ENCODE assay signal across 9 mouse cellular contexts in the genomic region with DNA sequence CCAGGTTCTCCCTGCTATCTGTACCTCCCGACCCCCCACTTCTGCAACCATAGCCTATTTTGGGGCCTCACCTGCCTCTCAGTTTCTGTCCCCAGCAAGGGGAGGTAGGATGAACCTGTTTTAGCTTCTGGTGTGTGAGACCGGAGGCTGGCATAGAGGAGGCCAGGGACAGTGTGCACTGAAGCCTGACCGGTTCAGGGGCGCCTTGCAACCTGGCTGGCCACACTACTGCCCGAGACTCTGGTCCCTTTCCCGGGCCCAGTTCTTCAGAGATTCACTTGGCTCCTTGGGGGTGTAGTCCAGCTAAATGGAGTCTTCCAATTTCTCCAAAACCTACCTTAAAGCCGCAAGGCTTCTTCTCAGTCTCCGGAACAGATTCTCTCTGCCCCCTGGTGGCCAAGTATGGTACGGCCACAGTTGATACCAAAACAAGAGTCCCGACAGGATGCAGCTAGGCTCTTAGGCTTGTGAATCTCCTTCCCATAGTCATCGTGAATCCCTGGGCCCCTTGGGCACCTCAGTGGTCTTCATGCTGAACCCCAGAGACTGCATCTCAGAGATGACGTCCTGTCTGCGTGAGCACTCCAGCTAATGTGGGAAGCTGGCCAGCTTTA. TPM values are rescaled to one million over a fixed set of nuclear protein-coding genes. Genes with fewer than 3 reads are reported as not detected.
A peak's percentile ranks its signal among the peaks of the same experiment; 100 is the strongest.
DNase-seq lines count a peak whose midpoint lies in the region; ATAC-seq and TF ChIP-seq lines count a peak whose summit lies in the region.
"Had no signal": no experiment of that assay in that cellular context is flagged by ENCODE, and none has a peak within 500 bp of the region (broad histone marks: within the 10 kb centered on the region; RNA-seq: fewer than 3 reads in every experiment).

No protein-coding gene starts in this region.

- in situ Hi-C loops in CH12.LX (cut with MboI; ENCODE audit: low pct_ligation_motif_present, low pct_unique_long_range_greater_than_20kb, low sequenced_read_pairs), result no loop called here

- DNase-seq in CH12.LX (ENCODE audit: extremely low read depth), result peak; percentile 90
- peak; percentile 60 for DNase-seq in c-Kit-positive CD71-positive TER-119-negative erythroid progenitor cells, embryonic 14.5 days (ENCODE audit: low read depth)
- DNase-seq in heart, postnatal 0 days (ENCODE audit: low spot score), result peak; percentile 84
- peak; percentile 82 to 94 for DNase-seq in kidney, postnatal 36 days
- DNase-seq in liver, embryonic 14.5 days (ENCODE audit: low read depth in 3 of 3, low spot score in 3 of 3), result peak; percentile 39 to 52 (median 51)

- no peak overlapping the region for H3K9ac ChIP-seq in CH12.LX (ENCODE audit: insufficient read depth, low read depth)
- peak overlapping the region; percentile 27; the same call in 1 of the 2 replicates for H3K9ac ChIP-seq in forebrain, embryonic 13.5 days
- no peak overlapping the region for H3K9ac ChIP-seq in heart, postnatal 0 days (replicated peaks; ENCODE audit: low read depth, low read length)
- no peak overlapping the region for H3K9ac ChIP-seq in liver, embryonic 14.5 days (replicated peaks)
- H3K9ac ChIP-seq in neural tube, embryonic 14.5 days (replicated peaks; ENCODE audit: low read depth, low read length), result no peak overlapping the region

- ATAC-seq in forebrain, embryonic 13.5 days, result peak; percentile 66
- peak; percentile 74 for ATAC-seq in heart, postnatal 0 days (ENCODE audit: insufficient read depth, low read depth)
- no peak for ATAC-seq in liver, embryonic 14.5 days (ENCODE audit: insufficient read depth)
- ATAC-seq in neural tube, embryonic 14.5 days (ENCODE audit: low read depth), result 0 out of 2 replicates have a peak, but pooled peaks have one; percentile 31

- dilution Hi-C loops in CH12.LX (cut with MboI; ENCODE audit: extremely low pct_ligation_motif_present, extremely low pct_unique_long_range_greater_than_20kb, low sequenced_read_pairs), result no loop called here

- no peaks in the 10 kb centered on the region for H3K36me3 ChIP-seq in CH12.LX (replicated peaks in 1 of 2; ENCODE audit: control insufficient read depth in 1 of 2, insufficient read depth in 1 of 2, low read length in 1 of 2)
- no peaks in the 10 kb centered on the region for H3K36me3 ChIP-seq in forebrain, embryonic 13.5 days (ENCODE audit: poor library complexity, severe bottlenecking)
- H3K36me3 ChIP-seq in heart, postnatal 0 days (replicated peaks; ENCODE audit: control insufficient read depth, insufficient read depth, low read length), result no peaks in the 10 kb centered on the region
- H3K36me3 ChIP-seq in liver, embryonic 14.5 days (replicated peaks; ENCODE audit: control insufficient read depth, insufficient read depth, low read depth), result no peaks in the 10 kb centered on the region
- H3K36me3 ChIP-seq in neural tube, embryonic 14.5 days (ENCODE audit: control insufficient read depth, insufficient read depth, low read length), result no peaks in the 10 kb centered on the region
- H3K36me3 ChIP-seq in testis, adult 2 months (ENCODE audit: control insufficient read depth, insufficient read depth, low read length), result no peaks in the 10 kb centered on the region

- H3K4me2 ChIP-seq in CH12.LX (ENCODE audit: insufficient read depth, low read depth, poor library complexity, severe bottlenecking), result peak overlapping the region; percentile 65
- H3K4me2 ChIP-seq in forebrain, embryonic 13.5 days, result no peak overlapping the region
- H3K4me2 ChIP-seq in heart, postnatal 0 days (ENCODE audit: low read depth, low read length), result peak overlapping the region; percentile 23
- H3K4me2 ChIP-seq in liver, embryonic 14.5 days (ENCODE audit: low read depth), result no peak overlapping the region
- H3K4me2 ChIP-seq in neural tube, embryonic 14.5 days (ENCODE audit: low read depth, low read length), result no peak overlapping the region; the same call in 1 of the 2 replicates

- no peak for TF ChIP-seq POLR2A in CH12.LX (IDR thresholded peaks at IDR 0.05; ENCODE audit: low read depth, low read length)
- no peak for TF ChIP-seq POLR2A in testis, adult 2 months (IDR thresholded peaks at IDR 0.05; ENCODE audit: control insufficient read depth, low read depth, low read length)

- peak; percentile 95 for TF ChIP-seq RAD21 in CH12.LX (IDR thresholded peaks at IDR 0.05; ENCODE audit: low read depth, low read length)

- 25% methylated on average over 13 of the region's 13 CpGs for WGBS in forebrain, embryonic 13.5 days
- 17% methylated on average over 13 of the region's 13 CpGs for WGBS in heart, postnatal 0 days
- WGBS in liver, embryonic 14.5 days (ENCODE audit: insufficient replicate concordance), result 19% methylated on average over 13 of the region's 13 CpGs
- WGBS in neural tube, embryonic 14.5 days, result 21% methylated on average over 13 of the region's 13 CpGs

- H3K27ac ChIP-seq in CH12.LX (ENCODE audit: insufficient read depth, low read depth), result no peak overlapping the region
- no peak overlapping the region for H3K27ac ChIP-seq in forebrain, embryonic 13.5 days
- peak overlapping the region; percentile 7 for H3K27ac ChIP-seq in heart, postnatal 0 days (ENCODE audit: low read depth)
- H3K27ac ChIP-seq in liver, embryonic 14.5 days, result no peak overlapping the region
- H3K27ac ChIP-seq in neural tube, embryonic 14.5 days (ENCODE audit: low read depth, low read length), result no peak overlapping the region
- no peak overlapping the region for H3K27ac ChIP-seq in testis, adult 2 months (ENCODE audit: control insufficient read depth, insufficient read depth, low read depth, low read length)

- peaks cover 10% of the 10 kb centered on the region for H3K27me3 ChIP-seq in CH12.LX (replicated peaks)
- no peaks in the 10 kb centered on the region for H3K27me3 ChIP-seq in forebrain, embryonic 13.5 days
- no peaks in the 10 kb centered on the region for H3K27me3 ChIP-seq in heart, postnatal 0 days (ENCODE audit: control insufficient read depth, insufficient read depth, low read length)
- H3K27me3 ChIP-seq in liver, embryonic 14.5 days (ENCODE audit: control insufficient read depth, insufficient read depth, low read length), result no peaks in the 10 kb centered on the region
- H3K27me3 ChIP-seq in neural tube, embryonic 14.5 days (ENCODE audit: control insufficient read depth, insufficient read depth, low read length), result no peaks in the 10 kb centered on the region
- H3K27me3 ChIP-seq in testis, adult 2 months (ENCODE audit: control insufficient read depth, insufficient read depth, low read length), result no peaks in the 10 kb centered on the region

- no peak for TF ChIP-seq EP300 in CH12.LX (IDR thresholded peaks at IDR 0.05; ENCODE audit: low read length)
- TF ChIP-seq EP300 in heart, postnatal 0 days (IDR thresholded peaks at IDR 0.05; ENCODE audit: low read depth), result no peak
- no peak for TF ChIP-seq EP300 in liver, embryonic 14.5 days (IDR thresholded peaks at IDR 0.05; ENCODE audit: low read depth)

- peak; percentile 92 to 98 for TF ChIP-seq CTCF in CH12.LX (conservative IDR thresholded peaks at IDR 0.05 in 1 of 2, IDR thresholded peaks at IDR 0.05 in 1 of 2; ENCODE audit: low read depth in 2 of 2, low read length in 2 of 2)
- TF ChIP-seq CTCF in heart, postnatal 0 days (IDR thresholded peaks at IDR 0.05; ENCODE audit: low read depth), result peak; percentile 86
- TF ChIP-seq CTCF in liver, embryonic 14.5 days (IDR thresholded peaks at IDR 0.05; ENCODE audit: low read depth), result peak; percentile 87
- peak; percentile 63; the same call in 1 of the 2 replicates for TF ChIP-seq CTCF in testis, adult 2 months (IDR thresholded peaks at IDR 0.05; ENCODE audit: control insufficient read depth, insufficient read depth, insufficient replicate concordance, low read depth, low read length)

- H3K9me3 ChIP-seq in CH12.LX (replicated peaks; ENCODE audit: low read length), result no peaks in the 10 kb centered on the region
- no peaks in the 10 kb centered on the region for H3K9me3 ChIP-seq in forebrain, embryonic 13.5 days (replicated peaks)
- H3K9me3 ChIP-seq in heart, postnatal 0 days (replicated peaks; ENCODE audit: control insufficient read depth, low read length), result no peaks in the 10 kb centered on the region
- H3K9me3 ChIP-seq in liver, embryonic 14.5 days (ENCODE audit: control insufficient read depth, low read length), result no peaks in the 10 kb centered on the region
- H3K9me3 ChIP-seq in neural tube, embryonic 14.5 days (ENCODE audit: control insufficient read depth, low read length), result no peaks in the 10 kb centered on the region

- H3K4me3 ChIP-seq in CH12.LX (replicated peaks in 1 of 3; ENCODE audit: low read depth in 2 of 3, low read length in 2 of 3, poor library complexity in 1 of 3), result peak overlapping the region in 2 of 3 experiments; percentile 27 to 29
- no peak overlapping the region for H3K4me3 ChIP-seq in forebrain, embryonic 13.5 days
- H3K4me3 ChIP-seq in heart, postnatal 0 days (ENCODE audit: low read depth, low read length), result no peak overlapping the region
- no peak overlapping the region for H3K4me3 ChIP-seq in liver, embryonic 14.5 days (ENCODE audit: insufficient read depth in 1 of 2, low read depth in 2 of 2, low read length in 2 of 2)
- no peak overlapping the region for H3K4me3 ChIP-seq in neural tube, embryonic 14.5 days (ENCODE audit: low read depth, low read length)
- H3K4me3 ChIP-seq in testis, adult 2 months (ENCODE audit: control insufficient read depth, low read depth, low read length), result no peak overlapping the region
- H3K4me3 ChIP-seq: erythroblast, embryonic 14.5 days had no signal

- no peaks in the 10 kb centered on the region for H3K79me2 ChIP-seq in CH12.LX (replicated peaks; ENCODE audit: control insufficient read depth, extremely low read depth, insufficient read depth, poor library complexity, severe bottlenecking)

- H3K4me1 ChIP-seq in CH12.LX (ENCODE audit: control insufficient read depth in 1 of 2, insufficient read depth in 2 of 2), result peaks cover 0 to 13% of the 10 kb centered on the region in 2 experiments; a peak in 2 of 4 replicates
- H3K4me1 ChIP-seq in forebrain, embryonic 13.5 days, result 0 out of 2 replicates have a peak, but pooled peaks cover 3% of the 10 kb centered on the region
- peaks cover 7% of the 10 kb centered on the region for H3K4me1 ChIP-seq in heart, postnatal 0 days (ENCODE audit: control insufficient read depth, insufficient read depth)
- no peaks in the 10 kb centered on the region for H3K4me1 ChIP-seq in liver, embryonic 14.5 days (replicated peaks; ENCODE audit: control insufficient read depth in 2 of 2, insufficient read depth in 2 of 2, low read length in 1 of 2)
- H3K4me1 ChIP-seq in neural tube, embryonic 14.5 days (ENCODE audit: control insufficient read depth, insufficient read depth, low read length), result no peaks in the 10 kb centered on the region
- H3K4me1 ChIP-seq in testis, adult 2 months (ENCODE audit: control insufficient read depth, insufficient read depth, low read length), result no peaks in the 10 kb centered on the region; the same call in 1 of the 2 replicates

RNA-seq across cellular contexts. Expression of a gene that starts 22.0 kb away (rescaled TPM):
- total RNA-seq in CH12.LX (2012; rRNA removed) (not detected in 2 replicates), CH12.LX (2014; rRNA removed) (not detected in 2 replicates)
- 0.07 and 0.11 TPM in 2 replicates for polyA plus RNA-seq in CH12.LX (2012; ENCODE audit: insufficient read length, low read depth)
- polyA plus RNA-seq in forebrain, embryonic 13.5 days (2015; fragmentation: Nextera tagmentation; extraction: Ambion mirVana), result 1.2 and 1.6 TPM in 2 replicates
- total RNA-seq in heart, postnatal 0 days (2014; rRNA removed; ENCODE audit: low replicate concordance), result 0.15 TPM in 1 of 2 replicates, not detected in the other
- 0.04 and 0.11 TPM in 2 replicates for polyA plus RNA-seq in heart, postnatal 0 days (2015; fragmentation: Nextera tagmentation; extraction: Ambion mirVana)
- polyA plus RNA-seq in liver, embryonic 14.5 days (2012; rRNA removed), result 0.02 TPM in 1 of 2 replicates, not detected in the other
- polyA plus RNA-seq in liver, embryonic 14.5 days (2014; fragmentation: Nextera tagmentation; extraction: Ambion mirVana), result not detected in 2 replicates
- polyA plus RNA-seq in neural tube, embryonic 14.5 days (2014; fragmentation: Nextera tagmentation; extraction: Ambion mirVana), result 16.0 and 18.1 TPM in 2 replicates
- 7.3 and 7.6 TPM in 2 replicates for polyA plus RNA-seq in testis, adult 2 months (2012; rRNA removed)
- polyA plus RNA-seq: erythroblast, embryonic 14.5 days had no signal

RNA-seq across cellular contexts. Expression of a gene that starts 48.8 kb away (rescaled TPM):
- total RNA-seq in CH12.LX (2012; rRNA removed), result 5,182 and 5,259 TPM in 2 replicates
- total RNA-seq in CH12.LX (2014; rRNA removed), result 3,446 and 3,465 TPM in 2 replicates
- polyA plus RNA-seq in CH12.LX (2012; ENCODE audit: insufficient read length, low read depth), result 2,949 and 3,228 TPM in 2 replicates
- 801 and 821 TPM in 2 replicates for polyA plus RNA-seq in forebrain, embryonic 13.5 days (2015; fragmentation: Nextera tagmentation; extraction: Ambion mirVana)
- 604 and 622 TPM in 2 replicates for total RNA-seq in heart, postnatal 0 days (2014; rRNA removed; ENCODE audit: low replicate concordance)
- polyA plus RNA-seq in heart, postnatal 0 days (2015; fragmentation: Nextera tagmentation; extraction: Ambion mirVana), result 588 TPM in 2 replicates
- polyA plus RNA-seq in liver, embryonic 14.5 days (2012; rRNA removed), result 713 and 1,005 TPM in 2 replicates
- 717 and 735 TPM in 2 replicates for polyA plus RNA-seq in liver, embryonic 14.5 days (2014; fragmentation: Nextera tagmentation; extraction: Ambion mirVana)
- 656 and 678 TPM in 2 replicates for polyA plus RNA-seq in neural tube, embryonic 14.5 days (2014; fragmentation: Nextera tagmentation; extraction: Ambion mirVana)
- 236 and 267 TPM in 2 replicates for polyA plus RNA-seq in testis, adult 2 months (2012; rRNA removed)

RNA-seq across cellular contexts. Expression of a gene that starts 52.5 kb away (rescaled TPM):
- total RNA-seq in CH12.LX (2012; rRNA removed) (0.46 and 0.55 TPM in 2 replicates), CH12.LX (2014; rRNA removed) (0.12 TPM in 1 of 2 replicates, not detected in the other)
- polyA plus RNA-seq in CH12.LX (2012; ENCODE audit: insufficient read length, low read depth), result 0.36 and 0.59 TPM in 2 replicates
- 25.9 and 29.9 TPM in 2 replicates for polyA plus RNA-seq in forebrain, embryonic 13.5 days (2015; fragmentation: Nextera tagmentation; extraction: Ambion mirVana)
- 5.5 and 6.2 TPM in 2 replicates for total RNA-seq in heart, postnatal 0 days (2014; rRNA removed; ENCODE audit: low replicate concordance)
- 4.8 and 5.2 TPM in 2 replicates for polyA plus RNA-seq in heart, postnatal 0 days (2015; fragmentation: Nextera tagmentation; extraction: Ambion mirVana)
- polyA plus RNA-seq in liver, embryonic 14.5 days (2012; rRNA removed), result 0.38 and 0.60 TPM in 2 replicates
- polyA plus RNA-seq in liver, embryonic 14.5 days (2014; fragmentation: Nextera tagmentation; extraction: Ambion mirVana), result 0.21 TPM in 1 of 2 replicates, not detected in the other
- 32.4 and 37.1 TPM in 2 replicates for polyA plus RNA-seq in neural tube, embryonic 14.5 days (2014; fragmentation: Nextera tagmentation; extraction: Ambion mirVana)
- 76.7 and 79.4 TPM in 2 replicates for polyA plus RNA-seq in testis, adult 2 months (2012; rRNA removed)

Comparison
In these comparisons a context has a peak if more than half of its experiments do, and no peak if none do; other contexts are left out.
1. H3K4me2 ChIP-seq: peak in CH12.LX (single experiment) and heart, postnatal 0 days (single experiment); none in forebrain, embryonic 13.5 days (single experiment), liver, embryonic 14.5 days (single experiment) and neural tube, embryonic 14.5 days (single experiment).
2. H3K4me3 ChIP-seq: peak in CH12.LX (2 of 3); none in forebrain, embryonic 13.5 days (single experiment), heart, postnatal 0 days (single experiment), liver, embryonic 14.5 days (0 of 2), neural tube, embryonic 14.5 days (single experiment) and testis, adult 2 months (single experiment).
3. Peak in every context shown above with its lines, with median percentiles within 50 percentile points of each other: DNase-seq and CTCF ChIP-seq.